Mouse (Mus musculus): ENCODE measurements around the gene Utp15.

- TF ChIP-seq POLR2A (IDR thresholded peaks at IDR 0.05; ENCODE audit: insufficient read depth, low read depth, low read length) (no peak), EP300 (IDR thresholded peaks at IDR 0.05; ENCODE audit: insufficient read depth, low read depth, low read length) (no peak)
Observed at GRCm38 (mm10) chr13:98208842-98209241, 54.0 kb downstream of the Utp15 start.

Measured in heart, adult 2 months (tissue).